Mouse (Mus musculus): ENCODE measurements around the gene Olfr1453.
"Not testable (repeated sequence)": the region's sequence is repeated elsewhere in the genome, so short reads cannot be mapped to it uniquely, and the experiment has no call there.

Olfr1453 gene

GRCm38 (mm10) chr19:13028227-13028626 lies at the start of gene Olfr1453:
Gene Olfr1453, minus strand, starts transcription at chr19:13028327.
- DNase-seq (ENCODE audit: low spot score), result no peak

GRCm38 (mm10) chr19:13060310-13060709 lies 32.2 kb upstream of the Olfr1453 start, which contains the start of gene Olfr1454:
Gene Olfr1454, plus strand, starts transcription at chr19:13060610.
- DNase-seq (ENCODE audit: low spot score), result no peak

GRCm38 (mm10) chr19:12994714-12995113 lies 33.4 kb downstream of the Olfr1453 start, which contains the start of gene Olfr1451:
Gene Olfr1451, plus strand, starts transcription at chr19:12995014.
- DNase-seq (ENCODE audit: low spot score), result no peak

GRCm38 (mm10) chr19:12992316-12992715 lies 35.8 kb downstream of the Olfr1453 start:
- not testable (repeated sequence) for DNase-seq (ENCODE audit: low spot score)
